Mouse (Mus musculus) inflammation-experienced regulatory T-cells (primary cell): ENCODE data around the gene Olfr564. TPM values are rescaled to one million over a fixed set of nuclear protein-coding genes. Genes with fewer than 3 reads are reported as not detected.

Source experiments
- polyA plus RNA-seq, 2 experiments: library from polyadenylated mRNA; unstranded; fragments of 100-300 nt; shearing (Covaris generic); gene quantifications; one replicate each; pipeline ENCODE4 v1.2.1; 2017

The Olfr564 gene
- under 1 TPM in 1 of 2 experiments, not detected in 1; 0.49 TPM for polyA plus RNA-seq

DNA sequence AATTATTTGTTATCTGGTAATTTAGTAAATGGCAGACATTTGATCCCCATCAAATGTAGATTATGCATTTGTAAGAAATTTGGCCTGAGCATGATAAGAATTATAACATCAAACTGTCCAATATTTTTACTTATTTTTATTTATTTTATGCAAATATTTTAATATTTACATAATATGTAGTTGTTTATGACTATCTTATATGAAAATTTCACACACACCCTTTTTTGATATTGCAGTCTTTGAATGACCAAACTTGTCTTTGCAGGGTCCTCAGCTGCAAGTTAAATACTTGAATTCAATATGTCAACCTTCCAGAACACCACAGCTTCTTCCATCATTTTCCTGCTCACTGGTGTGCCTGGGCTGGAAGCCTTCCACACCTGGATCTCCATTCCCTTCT is at the start of gene Olfr564:
Gene Olfr564 (plus strand): TSS at position 301 of the 400 bp plus-strand sequence.

DNA sequence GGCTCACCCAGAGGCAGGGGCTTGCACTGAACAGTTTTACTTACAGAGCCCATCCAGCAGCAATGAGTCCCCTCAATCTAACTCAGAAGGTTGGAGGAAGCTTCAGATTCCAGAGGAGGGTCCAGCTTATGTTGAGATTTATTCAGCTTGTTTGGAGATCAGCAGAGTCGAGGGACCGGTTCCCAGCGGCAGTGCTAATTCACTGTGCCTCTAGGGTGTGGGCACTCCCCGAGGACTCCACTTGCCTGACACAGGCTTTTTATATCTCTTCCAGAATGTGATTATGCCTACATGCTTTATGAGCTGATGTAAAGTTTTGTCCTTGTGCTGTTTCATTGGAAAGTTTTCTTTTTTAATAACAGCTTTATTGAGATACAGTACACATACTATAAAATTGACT is 44.0 kb upstream of the Olfr564 start, which contains the start of the genes Olfr560 and Olfr78:
Gene Olfr560 (minus strand): TSS at position 101 of the 400 bp plus-strand sequence.
Gene Olfr78 (minus strand): TSS at position 206 of the 400 bp plus-strand sequence.

DNA sequence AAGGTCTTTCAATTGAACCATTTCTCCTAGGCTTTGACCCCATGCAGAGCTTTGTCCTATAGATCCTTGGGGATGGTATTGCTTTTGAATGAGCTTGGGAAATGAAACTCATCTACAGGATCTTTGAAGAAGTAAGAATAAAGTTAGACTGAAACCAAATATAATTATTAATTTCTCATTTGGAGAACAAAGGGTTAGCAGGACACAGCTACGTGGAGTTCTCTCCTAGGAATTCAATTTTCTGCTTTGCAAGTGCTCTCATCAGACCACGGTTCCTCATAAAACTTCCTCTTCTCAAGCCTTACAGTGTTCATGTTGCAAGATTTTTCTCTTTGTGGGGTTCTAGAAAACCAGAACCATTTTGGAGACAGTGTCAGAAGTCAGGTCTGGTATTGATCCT is 32.4 kb upstream of the Olfr564 start, which contains the start of gene Olfr561:
Gene Olfr561 (plus strand): TSS at position 301 of the 400 bp plus-strand sequence.

Other genes starting within 250 kb of the Olfr564 start
- 10 to 100 TPM; 96.3 to 99.0 TPM for gene Trim21, start 238.0 kb upstream of the Olfr564 start, polyA plus RNA-seq
- gene Olfr550, start 232.0 kb upstream of the Olfr564 start, polyA plus RNA-seq: not detected
- gene Olfr551, start 211.6 kb upstream of the Olfr564 start, polyA plus RNA-seq: not detected
- not detected for gene Olfr552, start 205.7 kb upstream of the Olfr564 start, polyA plus RNA-seq
- not detected for gene Olfr553, start 185.3 kb upstream of the Olfr564 start, polyA plus RNA-seq
- gene Olfr554, start 165.0 kb upstream of the Olfr564 start, polyA plus RNA-seq: 1 to 10 TPM in 1 of 2 experiments, under 1 TPM in 1; 0.71 to 1.7 TPM
- not detected for gene Olfr555, start 144.7 kb upstream of the Olfr564 start, polyA plus RNA-seq
- gene Olfr556, start 138.6 kb upstream of the Olfr564 start, polyA plus RNA-seq: under 1 TPM in 1 of 2 experiments, not detected in 1; 0.30 TPM
- gene Trim68, start 116.2 kb upstream of the Olfr564 start, polyA plus RNA-seq: 10 to 100 TPM; 12.4 to 17.0 TPM
- under 1 TPM in 1 of 2 experiments, not detected in 1; 0.24 TPM for gene Olfr557, start 107.6 kb upstream of the Olfr564 start, polyA plus RNA-seq
- not detected for gene Olfr558, start 101.3 kb upstream of the Olfr564 start, polyA plus RNA-seq
- not detected for gene Olfr33, start 84.4 kb upstream of the Olfr564 start, polyA plus RNA-seq
- gene Olfr559, start 76.0 kb upstream of the Olfr564 start, polyA plus RNA-seq: 1 to 10 TPM in 1 of 2 experiments, not detected in 1; 1.5 TPM
- not detected for gene Olfr560, start 44.1 kb upstream of the Olfr564 start, polyA plus RNA-seq
- gene Olfr78, start 44.0 kb upstream of the Olfr564 start, polyA plus RNA-seq: not detected
- not detected for gene Olfr561, start 32.3 kb upstream of the Olfr564 start, polyA plus RNA-seq
- gene Olfr566, start 55.3 kb downstream of the Olfr564 start, polyA plus RNA-seq: not detected
- gene Olfr568, start 73.6 kb downstream of the Olfr564 start, polyA plus RNA-seq: under 1 TPM in 1 of 2 experiments, not detected in 1; 0.91 TPM
- gene Olfr569, start 87.4 kb downstream of the Olfr564 start, polyA plus RNA-seq: under 1 TPM in 1 of 2 experiments, not detected in 1; 0.05 TPM
- gene Olfr570, start 91.1 kb downstream of the Olfr564 start, polyA plus RNA-seq: not detected
- gene Olfr571, start 114.1 kb downstream of the Olfr564 start, polyA plus RNA-seq: under 1 TPM in 1 of 2 experiments, not detected in 1; 0.07 TPM
- not detected for gene Olfr572, start 120.9 kb downstream of the Olfr564 start, polyA plus RNA-seq
- under 1 TPM in 1 of 2 experiments, not detected in 1; 0.48 TPM for gene Olfr573-ps1, start 139.1 kb downstream of the Olfr564 start, polyA plus RNA-seq
- gene Olfr574, start 145.0 kb downstream of the Olfr564 start, polyA plus RNA-seq: not detected
- gene Olfr575, start 155.3 kb downstream of the Olfr564 start, polyA plus RNA-seq: not detected
- under 1 TPM in 1 of 2 experiments, not detected in 1; 0.13 TPM for gene Olfr576, start 159.2 kb downstream of the Olfr564 start, polyA plus RNA-seq
- gene Olfr577, start 172.5 kb downstream of the Olfr564 start, polyA plus RNA-seq: under 1 TPM; 0.22 to 0.67 TPM
- not detected for gene Olfr578, start 185.8 kb downstream of the Olfr564 start, polyA plus RNA-seq
- gene Olfr582, start 234.5 kb downstream of the Olfr564 start, polyA plus RNA-seq: not detected
- not detected for gene Olfr583, start 247.8 kb downstream of the Olfr564 start, polyA plus RNA-seq